ENCODE assay signal across 14 mouse cellular contexts in genomic region chr5:115465642-115466420, GRCm38 (mm10). TPM values are rescaled to one million over a fixed set of nuclear protein-coding genes. Genes with fewer than 3 reads are reported as not detected.
A peak's percentile ranks its signal among the peaks of the same experiment; 100 is the strongest.
DNase-seq lines count a peak whose midpoint lies in the region; ATAC-seq and TF ChIP-seq lines count a peak whose summit lies in the region.
"Had no signal": no experiment of that assay in that cellular context is flagged by ENCODE, and none has a peak within 500 bp of the region (broad histone marks: within the 10 kb centered on the region; RNA-seq: fewer than 3 reads in every experiment).

Gene Pla2g1b, plus strand, starts transcription at chr5:115466262.

- peak; percentile 39 for TF ChIP-seq CTCF in gastrocnemius, adult 2 months (IDR thresholded peaks at IDR 0.05)
- TF ChIP-seq CTCF in liver, postnatal 0 days (IDR thresholded peaks at IDR 0.05; ENCODE audit: low read depth), result peak; percentile 37; the same call in 1 of the 2 replicates

- H3K4me1 ChIP-seq in liver, postnatal 0 days (ENCODE audit: insufficient read depth), result peaks cover 3% of the 10 kb centered on the region; the same call in 1 of the 2 replicates

- DNase-seq in gastrocnemius, adult 2 months, result no peak
- no peak for DNase-seq in gastrocnemius, postnatal 10 days
- DNase-seq in 3T3-L1 (ENCODE audit: low read depth, low spot score) (peak; percentile 52), NIH3T3 (ENCODE audit: low read depth) (peak; percentile 32)
- no peak for DNase-seq in liver, postnatal 0 days
- DNase-seq in frontal cortex, postnatal 25 days (ENCODE audit: low spot score in 2 of 2), result no peak
- no peak for DNase-seq in gastrocnemius, postnatal 36 days
- no peak for DNase-seq in gastrocnemius, postnatal 14 days
- DNase-seq: adrenal gland, postnatal 36 days; heart, postnatal 4 days; kidney, postnatal 10 days had no signal

- 26% methylated on average over 9 of the region's 9 CpGs for WGBS in liver, postnatal 0 days (ENCODE audit: insufficient replicate concordance)

- H3K4me2 ChIP-seq in liver, postnatal 0 days (ENCODE audit: low read depth, low read length), result no peak within 1 kb of the TSS

- no peak for ATAC-seq in liver, postnatal 0 days

- no peaks in the 10 kb centered on the region for H3K9me3 ChIP-seq in liver, postnatal 0 days (ENCODE audit: low read length)

- no peak within 1 kb of the TSS for H3K4me3 ChIP-seq in gastrocnemius, adult 2 months
- H3K4me3 ChIP-seq in liver, postnatal 0 days (ENCODE audit: low read depth, low read length), result no peak within 1 kb of the TSS

- H3K27me3 ChIP-seq in liver, postnatal 0 days (ENCODE audit: insufficient read depth, low read length), result 0 out of 2 replicates have a peak, but pooled peaks cover 4% of the 10 kb centered on the region

- no peaks in the 10 kb centered on the region for H3K36me3 ChIP-seq in liver, postnatal 0 days (replicated peaks; ENCODE audit: insufficient read depth, low read length)

- intact Hi-C loops in gastrocnemius, adult 2 months (cut with DNase I), result no loop called here
- intact Hi-C loops in gastrocnemius, postnatal 36 days (cut with DNase I), result no loop called here
- intact Hi-C loops in gastrocnemius, postnatal 14 days (cut with DNase I; ENCODE audit: low total_unique reads), result no loop called here

- no peak within 1 kb of the TSS for H3K9ac ChIP-seq in liver, postnatal 0 days (replicated peaks)

- no peak for TF ChIP-seq EP300 in liver, postnatal 0 days (IDR thresholded peaks at IDR 0.05; ENCODE audit: low read depth)

- H3K27ac ChIP-seq in gastrocnemius, adult 2 months, result no peak within 1 kb of the TSS
- H3K27ac ChIP-seq in liver, postnatal 0 days (ENCODE audit: low read depth), result no peak within 1 kb of the TSS

RNA-seq across cellular contexts. Expression of gene Pla2g1b, which starts in this region (rescaled TPM):
- not detected for total RNA-seq in gastrocnemius, adult 2 months (2021)
- total RNA-seq in gastrocnemius, postnatal 10 days (2021), result not detected
- not detected in 2 replicates for polyA plus RNA-seq in liver, postnatal 0 days (2015; fragmentation: Nextera tagmentation; extraction: Ambion mirVana)
- not detected for total RNA-seq in gastrocnemius, postnatal 36 days (2021)
- not detected for total RNA-seq in gastrocnemius, postnatal 14 days (2021)
- total RNA-seq: adrenal gland, postnatal 36 days; granulocyte monocyte progenitor cell, adult 5-6 weeks; heart, postnatal 4 days; left cerebral cortex, adult 8-10 months had no signal
- polyA plus RNA-seq: liver, embryonic 16.5 days had no signal

Comparison
In these comparisons a context has a peak if more than half of its experiments do, and no peak if none do; other contexts are left out.
1. DNase-seq: peak in 3T3-L1 (single experiment) and NIH3T3 (single experiment); none in gastrocnemius, adult 2 months (single experiment), gastrocnemius, postnatal 10 days (single experiment), liver, postnatal 0 days (single experiment), frontal cortex, postnatal 25 days (0 of 2), gastrocnemius, postnatal 36 days (0 of 2) and gastrocnemius, postnatal 14 days (single experiment).